Comparison of ENCODE assay signal across 12 mouse cellular contexts in genomic region chr7:71533109-71533508, GRCm38 (mm10).
A peak's percentile ranks its signal among the peaks of the same experiment; 100 is the strongest.
DNase-seq lines count a peak whose midpoint lies in the region; ATAC-seq and TF ChIP-seq lines count a peak whose summit lies in the region.
"Had no signal": no experiment of that assay in that cellular context is flagged by ENCODE, and none has a peak within 500 bp of the region (broad histone marks: within the 10 kb centered on the region; RNA-seq: fewer than 3 reads in every experiment).

No protein-coding gene starts in this region.

- DNase-seq in liver, result peak; percentile 16
- DNase-seq in liver, postnatal 0 days, result no peak
- DNase-seq in embryo, embryonic 9.5 days (ENCODE audit: extremely low spot score), result peak; percentile 4
- peak; percentile 54 for DNase-seq in hindbrain, postnatal 0 days (ENCODE audit: low spot score)
- peak; percentile 55 for DNase-seq in lung, postnatal 10 days
- no peak for DNase-seq in T-cell, adult 2 months (ENCODE audit: low spot score)
- no peak for DNase-seq in left cerebral cortex, adult 8-10 months (ENCODE audit: low spot score in 2 of 2)
- DNase-seq in layer of hippocampus, adult 9-11 months, result no peak
- DNase-seq: adrenal gland, adult 2 months; gastrocnemius, postnatal 10 days had no signal

- H3K36me3 ChIP-seq in liver, postnatal 0 days (replicated peaks; ENCODE audit: insufficient read depth, low read length), result no peaks in the 10 kb centered on the region
- no peaks in the 10 kb centered on the region for H3K36me3 ChIP-seq in hindbrain, postnatal 0 days (ENCODE audit: insufficient read depth, low read length)
- H3K36me3 ChIP-seq: hindbrain, embryonic 15.5 days; limb, embryonic 15.5 days had no signal

- TF ChIP-seq EP300 in liver, postnatal 0 days (IDR thresholded peaks at IDR 0.05; ENCODE audit: low read depth), result no peak

- H3K4me3 ChIP-seq in liver, postnatal 0 days (ENCODE audit: low read depth, low read length), result no peak overlapping the region
- H3K4me3 ChIP-seq in hindbrain, postnatal 0 days (ENCODE audit: low read length), result no peak overlapping the region
- H3K4me3 ChIP-seq: hindbrain, embryonic 15.5 days; limb, embryonic 15.5 days had no signal

- H3K27me3 ChIP-seq in liver, postnatal 0 days (ENCODE audit: insufficient read depth, low read length), result no peaks in the 10 kb centered on the region
- H3K27me3 ChIP-seq in hindbrain, postnatal 0 days (ENCODE audit: insufficient read depth, low read length), result no peaks in the 10 kb centered on the region
- H3K27me3 ChIP-seq: hindbrain, embryonic 15.5 days; limb, embryonic 15.5 days had no signal

- H3K9me3 ChIP-seq in liver, postnatal 0 days (ENCODE audit: low read length), result no peaks in the 10 kb centered on the region
- no peaks in the 10 kb centered on the region for H3K9me3 ChIP-seq in hindbrain, postnatal 0 days (ENCODE audit: low read length)
- H3K9me3 ChIP-seq: hindbrain, embryonic 15.5 days; limb, embryonic 15.5 days had no signal

- H3K9ac ChIP-seq in liver, postnatal 0 days (replicated peaks), result no peak overlapping the region
- H3K9ac ChIP-seq in hindbrain, postnatal 0 days (replicated peaks; ENCODE audit: low read length), result no peak overlapping the region
- H3K9ac ChIP-seq: hindbrain, embryonic 15.5 days; limb, embryonic 15.5 days had no signal

- ATAC-seq in liver, postnatal 0 days, result no peak
- ATAC-seq in hindbrain, postnatal 0 days, result no peak

- H3K27ac ChIP-seq in liver, postnatal 0 days (ENCODE audit: low read depth), result no peak overlapping the region
- no peak overlapping the region for H3K27ac ChIP-seq in hindbrain, postnatal 0 days
- H3K27ac ChIP-seq: hindbrain, embryonic 15.5 days; limb, embryonic 15.5 days had no signal

- TF ChIP-seq CTCF in liver, postnatal 0 days (IDR thresholded peaks at IDR 0.05; ENCODE audit: low read depth), result no peak
- no peak for TF ChIP-seq CTCF in hindbrain, postnatal 0 days (IDR thresholded peaks at IDR 0.05; ENCODE audit: low read depth)

- H3K4me2 ChIP-seq in liver, postnatal 0 days (ENCODE audit: low read depth, low read length), result no peak overlapping the region
- no peak overlapping the region for H3K4me2 ChIP-seq in hindbrain, postnatal 0 days (ENCODE audit: low read depth, low read length)
- H3K4me2 ChIP-seq: hindbrain, embryonic 15.5 days; limb, embryonic 15.5 days had no signal

- H3K4me1 ChIP-seq in liver, postnatal 0 days (ENCODE audit: insufficient read depth), result no peaks in the 10 kb centered on the region
- no peaks in the 10 kb centered on the region for H3K4me1 ChIP-seq in hindbrain, postnatal 0 days (ENCODE audit: insufficient read depth, low read length)
- H3K4me1 ChIP-seq: hindbrain, embryonic 15.5 days had no signal

- 50% methylated on average over 5 of the region's 5 CpGs for WGBS in liver, postnatal 0 days (ENCODE audit: insufficient replicate concordance)
- WGBS in hindbrain, postnatal 0 days, result 42% methylated on average over 5 of the region's 5 CpGs

Comparison
In these comparisons a context has a peak if more than half of its experiments do, and no peak if none do; other contexts are left out.
1. DNase-seq: peak in liver (single experiment), embryo, embryonic 9.5 days (single experiment), hindbrain, postnatal 0 days (single experiment) and lung, postnatal 10 days (single experiment); none in liver, postnatal 0 days (single experiment), T-cell, adult 2 months (single experiment), left cerebral cortex, adult 8-10 months (0 of 2) and layer of hippocampus, adult 9-11 months (single experiment).